Mouse (Mus musculus) gastrocnemius, postnatal 4 days (tissue): ENCODE measurements around the gene Scube1. TPM values are rescaled to one million over a fixed set of nuclear protein-coding genes. Genes with fewer than 3 reads are reported as not detected.

Experiments
- DNase-seq, 2 experiments: peaks; one replicate each; pipeline ENCODE4 v3.0.0; 2021 to 2022; ENCODE audit warnings: low spot score in 2 of 2, mixed read lengths in 2 of 2
- total RNA-seq, 2 experiments: library from RNA; stranded (reverse); gene quantifications; 2 replicates each; pipeline ENCODE4 v1.2.3; 2021

The Scube1 gene
- total RNA-seq, 2 experiments from 2014 or later = 3.3 to 4.6 TPM

- no peak for DNase-seq
Observed at GRCm38 (mm10) chr15:83570641-83571040, 154.2 kb downstream of the Scube1 start.

- no peak for DNase-seq
Observed at GRCm38 (mm10) chr15:83569682-83570081, 155.1 kb downstream of the Scube1 start.

DNA sequence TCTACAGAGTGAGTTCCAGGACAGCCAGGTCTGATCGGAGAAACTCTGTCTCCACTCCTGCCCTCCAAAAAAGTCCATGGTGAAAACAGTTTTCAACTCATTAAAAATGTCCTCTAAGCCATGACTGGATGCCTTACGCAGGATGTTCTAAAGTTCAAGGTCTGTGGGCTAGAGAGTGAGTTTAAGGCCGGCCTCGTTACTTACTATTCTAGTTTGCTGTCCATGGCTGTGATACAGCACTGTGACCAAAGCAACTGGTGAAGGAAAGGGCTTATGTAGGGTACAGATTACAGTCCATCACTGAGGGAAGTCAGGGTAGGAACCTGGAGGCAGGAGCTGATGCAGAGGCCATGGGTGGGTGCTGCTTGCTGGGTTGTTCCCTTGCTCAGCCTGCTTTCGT is 156.3 kb downstream of the Scube1 start:
- no peak for DNase-seq

DNA sequence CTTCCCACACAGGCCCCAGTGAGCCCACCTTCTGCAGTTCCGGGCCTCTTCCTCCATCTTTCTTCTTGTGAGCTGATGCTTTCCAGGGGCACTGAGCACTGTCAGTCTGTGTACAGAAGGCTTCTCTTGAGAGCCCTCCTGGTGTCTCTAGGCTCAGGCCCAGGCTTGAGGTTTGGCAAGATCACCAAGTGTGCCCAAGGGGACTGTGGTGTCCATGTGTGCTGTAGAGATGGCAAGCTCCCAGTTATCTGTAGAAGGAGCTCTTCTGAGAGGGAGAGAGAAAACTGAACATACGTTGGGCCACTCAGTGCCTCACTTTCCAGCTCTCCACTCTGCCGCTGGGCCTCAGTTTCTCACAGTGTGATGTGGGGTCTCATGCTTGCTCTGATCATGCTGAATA is 157.1 kb downstream of the Scube1 start:
- no peak for DNase-seq

GRCm38 (mm10) chr15:83566006-83566405 is 158.8 kb downstream of the Scube1 start:
- DNase-seq = no peak

DNA sequence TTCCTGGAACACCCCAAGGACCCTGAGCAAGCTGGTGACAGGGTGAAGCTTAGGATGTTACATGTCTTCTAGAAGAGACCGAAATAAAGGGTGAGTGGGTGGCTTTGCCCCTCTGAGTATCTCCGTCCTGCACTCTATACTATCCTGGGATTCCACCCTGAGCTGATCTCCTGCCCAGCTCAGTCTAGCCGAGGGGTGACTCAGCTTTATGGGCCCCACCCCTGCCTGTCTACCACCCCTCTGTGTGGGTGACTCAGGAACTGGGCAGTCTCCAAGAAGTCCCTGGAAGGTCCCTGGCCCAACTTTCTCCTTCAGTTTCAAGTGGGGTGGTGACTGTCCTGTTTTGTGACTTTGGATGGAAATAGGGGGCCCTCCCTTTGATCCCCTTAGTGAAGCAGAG is 159.4 kb downstream of the Scube1 start:
- DNase-seq = no peak

DNA sequence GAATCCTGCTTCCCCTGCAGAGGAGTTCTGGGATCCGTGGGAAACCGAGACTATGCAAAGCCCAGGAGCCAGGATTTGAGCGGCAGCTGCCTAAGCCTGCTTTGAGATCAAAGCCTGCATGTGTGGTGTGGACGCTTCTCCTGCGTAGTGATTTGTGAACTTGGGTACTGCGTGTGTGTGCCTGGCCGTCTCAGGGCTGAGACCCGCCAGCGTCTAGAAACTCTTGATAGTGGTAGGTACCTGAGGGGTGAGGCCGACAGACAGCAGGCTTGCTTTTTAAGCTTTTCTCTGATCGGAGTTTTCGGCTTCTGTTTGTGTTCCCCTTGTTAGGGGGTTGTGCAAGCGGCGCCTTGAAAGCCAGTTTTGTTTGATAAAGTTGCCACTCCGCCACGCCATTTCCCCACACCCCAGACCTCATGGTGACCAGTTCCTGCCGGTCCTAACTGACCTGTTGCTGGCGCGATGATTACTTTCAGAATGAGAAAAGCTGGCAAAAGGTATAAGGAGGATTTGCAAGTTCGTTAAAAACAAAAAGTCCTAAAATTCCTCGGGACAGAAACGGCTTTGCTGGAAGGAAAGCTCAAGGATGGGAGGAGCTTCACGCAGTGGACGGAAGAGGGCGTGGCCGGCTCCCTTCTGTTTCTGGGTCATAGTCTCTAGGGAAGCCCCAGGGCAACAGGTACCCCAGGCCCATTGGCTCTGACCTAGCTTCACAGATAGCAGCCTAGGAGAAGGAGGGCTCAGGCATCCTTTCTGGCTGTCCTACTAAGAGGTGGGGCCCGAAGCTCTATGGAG is 160.8 kb downstream of the Scube1 start:
- DNase-seq = peak in 1 of 2 experiments; percentile 27

GRCm38 (mm10) chr15:83563327-83563856 is 161.4 kb downstream of the Scube1 start, which contains the start of the genes Tspo and Mcat:
Gene Tspo, plus strand, starts transcription at chr15:83563592.
Gene Mcat, minus strand, starts transcription at chr15:83563787.
- peak in 1 of 2 experiments; percentile 55 for DNase-seq

DNA sequence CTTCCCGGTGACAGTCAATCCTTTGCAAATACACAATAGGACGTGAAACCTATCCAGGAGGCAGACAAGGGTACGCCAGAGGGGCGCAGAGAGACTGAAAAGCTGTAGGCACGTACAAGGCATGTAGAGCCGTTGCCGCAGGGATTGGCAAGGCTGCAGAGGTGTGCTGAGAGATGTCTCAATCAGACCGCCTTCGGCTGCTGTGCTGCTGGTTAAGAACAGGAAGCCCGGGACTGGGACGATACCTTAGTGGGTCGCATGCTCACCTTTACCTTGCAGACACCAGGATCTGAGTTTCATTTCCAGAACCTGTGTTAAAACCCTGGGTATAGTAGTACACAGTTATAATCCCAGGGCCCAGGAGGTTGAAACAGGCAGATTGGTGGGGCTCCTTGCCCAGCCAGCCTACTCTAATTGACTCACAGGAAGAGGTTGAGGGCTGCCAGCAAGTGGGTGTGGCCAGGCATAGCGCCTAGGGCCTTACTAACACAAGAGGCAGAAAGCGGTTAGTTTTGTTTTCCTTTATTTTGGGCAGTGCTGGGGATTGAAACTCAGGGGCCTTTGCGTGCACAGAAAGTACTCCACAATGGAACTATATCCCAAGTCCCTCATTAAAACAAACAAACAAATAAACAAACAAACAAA is 162.1 kb downstream of the Scube1 start:
- peak; percentile 40 to 81 for DNase-seq

- no peak for DNase-seq
Observed at GRCm38 (mm10) chr15:83560941-83561477, 163.8 kb downstream of the Scube1 start.

- DNase-seq = peak; percentile 77 to 83
Observed at GRCm38 (mm10) chr15:83555161-83555974, 169.5 kb downstream of the Scube1 start.

Other genes starting within 250 kb of the Scube1 start
- gene Ttll1, start 214.1 kb downstream of the Scube1 start, total RNA-seq = 1 to 10 TPM; 7.2 to 8.2 TPM
- gene Bik, start 198.2 kb downstream of the Scube1 start, total RNA-seq = 1 to 10 TPM; 2.7 to 4.0 TPM
- gene Tspo, start 161.4 kb downstream of the Scube1 start, total RNA-seq = 10 to 100 TPM; 25.5 to 38.0 TPM
- gene Mcat, start 161.2 kb downstream of the Scube1 start, total RNA-seq = 10 to 100 TPM; 29.8 to 31.3 TPM
- 10 to 100 TPM; 15.5 to 17.6 TPM for gene Ttll12, start 129.9 kb downstream of the Scube1 start, total RNA-seq
- 1 to 10 TPM in 1 of 2 experiments, under 1 TPM in 1; 0.42 to 1.1 TPM for gene Mpped1, start 54.4 kb upstream of the Scube1 start, total RNA-seq